Mouse (Mus musculus) B cell, adult 67 days (primary cell): ENCODE data around the gene Atrn. TPM values are rescaled to one million over a fixed set of nuclear protein-coding genes. Genes with fewer than 3 reads are reported as not detected.

Source experiments
- total RNA-seq, 2 experiments: library from RNA; stranded (reverse); gene quantifications; 4 replicates each; pipeline ENCODE4 v1.2.4; 2023

Gene Atrn
- 10 to 100 TPM; 20.9 to 23.1 TPM for total RNA-seq

DNA sequence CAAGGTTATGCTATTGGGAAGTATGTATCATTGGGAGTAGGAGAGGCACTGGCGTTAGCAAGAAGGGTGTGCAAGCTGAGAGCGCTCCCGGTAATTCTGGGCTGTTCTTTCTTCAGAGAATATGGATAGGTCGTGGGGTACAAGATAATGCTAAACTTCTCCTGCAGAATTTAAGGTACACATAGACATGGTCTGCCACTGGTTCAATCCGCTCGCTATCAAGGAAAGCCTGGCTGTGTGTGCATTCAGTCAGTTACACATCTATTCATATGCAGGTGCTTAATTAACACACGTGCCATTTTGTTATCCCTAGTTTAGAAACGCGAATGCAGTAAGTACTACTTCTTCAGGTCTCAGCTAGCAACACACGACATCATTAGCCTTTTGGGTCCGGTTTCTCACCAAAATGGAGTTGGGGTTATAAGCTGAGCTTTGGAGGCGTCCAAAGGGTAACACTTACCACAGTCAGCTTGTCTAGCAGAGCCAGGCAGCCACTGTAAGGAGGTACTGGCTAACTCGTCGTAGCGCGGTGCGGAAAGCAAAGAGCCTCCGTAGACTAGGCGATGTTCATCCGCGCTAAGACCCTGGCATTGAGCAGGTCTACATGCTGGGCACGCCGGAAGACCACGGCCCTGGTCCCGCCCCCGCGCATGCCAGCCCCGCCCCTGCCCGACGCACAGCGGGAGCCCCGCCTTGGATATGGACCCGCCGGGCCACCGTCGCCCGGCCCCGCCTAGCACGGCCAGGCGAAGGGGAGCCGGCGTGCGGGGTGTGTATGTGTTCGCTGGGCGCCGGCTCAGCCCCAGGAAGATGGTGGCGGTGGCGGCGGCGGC is at the start of gene Atrn, which contains the start of gene 4930402H24Rik:
Atrn (plus strand) TSS at position 745 of the 833 bp plus-strand sequence.
4930402H24Rik (minus strand) TSS at position 656 of the 833 bp plus-strand sequence.

GRCm38 (mm10) chr2:131042988-131043387 is 136.7 kb downstream of the Atrn start, which contains the start of gene Gfra4:
Gfra4 (minus strand) TSS chr2:131043088.

DNA sequence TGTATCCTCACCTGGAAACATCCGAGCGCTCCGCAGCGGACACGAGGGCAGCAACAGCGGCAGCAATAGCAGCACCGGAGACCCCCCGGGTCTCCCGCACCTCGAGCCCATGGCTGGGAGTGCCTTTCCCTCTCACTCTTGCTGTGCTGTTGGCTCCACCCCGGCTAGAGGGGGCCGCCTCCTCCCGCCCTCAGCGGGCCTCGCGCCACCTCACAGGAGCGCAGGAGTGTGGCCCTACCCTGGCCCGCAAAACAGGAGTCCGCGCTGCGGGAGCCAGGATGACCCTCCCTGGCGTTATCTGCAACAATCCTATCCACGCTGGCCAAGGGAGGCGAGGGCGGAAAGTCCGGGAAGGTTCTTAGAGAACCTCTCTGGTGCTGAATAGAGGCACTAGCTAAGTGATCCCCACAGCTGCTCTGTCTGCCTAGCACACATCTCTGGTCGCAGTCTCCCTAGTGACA is 157.1 kb downstream of the Atrn start, which contains the start of gene Adam33:
Adam33 (minus strand) TSS at position 411 of the 461 bp plus-strand sequence.

Other genes starting within 250 kb of the Atrn start
- gene Ddrgk1, start 241.8 kb upstream of the Atrn start, total RNA-seq, result 100 to 1,000 TPM; 143 to 150 TPM
- 10 to 100 TPM; 17.8 to 22.2 TPM for gene Itpa, start 238.9 kb upstream of the Atrn start, total RNA-seq
- gene Slc4a11, start 209.0 kb upstream of the Atrn start, total RNA-seq, result 1 to 10 TPM; 5.8 to 7.1 TPM
- 10 to 100 TPM; 15.5 to 27.8 TPM for gene 4930402H24Rik, start 89 bp upstream of the Atrn start, total RNA-seq
- not detected for gene Gfra4, start 136.6 kb downstream of the Atrn start, total RNA-seq
- not detected for gene Adam33, start 157.3 kb downstream of the Atrn start, total RNA-seq
- under 1 TPM in 1 of 2 experiments, not detected in 1; 0.32 TPM for gene Siglec1, start 180.3 kb downstream of the Atrn start, total RNA-seq
- gene Hspa12b, start 220.8 kb downstream of the Atrn start, total RNA-seq, result under 1 TPM in 1 of 2 experiments, not detected in 1; 0.35 TPM
- gene Gm11037, start 227.0 kb downstream of the Atrn start, total RNA-seq, result not detected